Mouse (Mus musculus) brain, embryonic 14.5 days (tissue): Measurements from ENCODE around the gene Lgr4.

Experiments used
- CTCF ChIP-seq: fragments of 200-500 bp; IDR thresholded peaks from 2 replicates; pipeline ENCODE4 v1.5.1; 2012; ENCODE audit warnings: inconsistent platforms, mild to moderate bottlenecking, moderate library complexity, borderline replicate concordance; ENCODE audit not compliant: insufficient read depth, insufficient read length; ENCODE audit errors: extremely low read depth
- POLR2A ChIP-seq: fragments of 200-500 bp; IDR thresholded peaks from 2 replicates; pipeline ENCODE4 v1.6.1; 2012; ENCODE audit warnings: mild to moderate bottlenecking, inconsistent platforms, borderline replicate concordance; ENCODE audit not compliant: poor library complexity, insufficient read depth, insufficient read length, severe bottlenecking; ENCODE audit errors: extremely low read depth

DNA sequence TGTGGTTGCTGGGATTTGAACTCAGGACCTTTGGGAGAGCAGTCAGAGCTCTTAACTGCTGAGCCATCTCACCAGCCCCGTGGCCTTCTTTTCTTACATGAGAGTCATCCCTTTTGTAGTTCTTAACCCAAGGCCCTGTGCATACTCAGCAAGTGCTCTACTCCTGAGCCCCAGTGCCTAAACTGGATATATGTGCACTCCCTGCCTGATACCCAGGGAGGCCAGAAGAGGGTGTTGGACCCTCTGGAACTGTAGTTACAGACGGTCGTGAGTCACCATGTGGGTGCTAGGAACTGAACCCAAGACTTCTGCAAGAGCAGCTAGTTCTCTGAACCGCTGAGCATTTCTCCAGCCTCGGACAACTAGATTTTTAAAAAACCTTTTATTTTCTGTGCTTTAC is 12.9 kb downstream of the Lgr4 start:
- no peak for TF ChIP-seq CTCF
- TF ChIP-seq POLR2A = no peak
